Mouse (Mus musculus) hindbrain, postnatal 0 days (tissue): ENCODE data around the gene 3110082J24Rik. TPM values are rescaled to one million over a fixed set of nuclear protein-coding genes. Genes with fewer than 3 reads are reported as not detected.

Experiments used
- ATAC-seq: fragments of 200-750 bp; cut with Nextera tagmentation; 2 replicates; pipeline ENCODE4 v1.8.0; 2017; ENCODE audit warnings: mild to moderate bottlenecking, moderate TSS enrichment, moderate library complexity
- DNase-seq: peaks from one replicate; pipeline ENCODE4 v3.0.0-alpha.2; 2015; ENCODE audit warnings: low spot score
- H3K27ac ChIP-seq: fragments of 300-500 bp; sonication (generic); 2 replicates; pipeline ENCODE4 v1.5.1; 2014; ENCODE audit warnings: mild to moderate bottlenecking
- H3K27me3 ChIP-seq: fragments of 300-500 bp; sonication (generic); 2 replicates; pipeline ENCODE4 v1.6.1; 2014; ENCODE audit warnings: low read length, mixed read lengths; ENCODE audit not compliant: insufficient read depth
- H3K36me3 ChIP-seq: fragments of 300-500 bp; sonication (generic); 2 replicates; pipeline ENCODE4 v1.6.1; 2014; ENCODE audit warnings: low read length, mixed read lengths; ENCODE audit not compliant: insufficient read depth
- H3K4me1 ChIP-seq: fragments of 300-500 bp; sonication (generic); 2 replicates; pipeline ENCODE4 v1.6.1; 2014; ENCODE audit warnings: antibody characterized with exemption, low read length, mixed read lengths; ENCODE audit not compliant: insufficient read depth
- H3K4me2 ChIP-seq: fragments of 300-500 bp; sonication (generic); 2 replicates; pipeline ENCODE4 v1.6.1; 2014; ENCODE audit warnings: low read depth, mild to moderate bottlenecking, low read length, moderate library complexity, mixed read lengths
- H3K4me3 ChIP-seq: fragments of 300-500 bp; sonication (generic); 2 replicates; pipeline ENCODE4 v1.5.1; 2014; ENCODE audit warnings: low read length
- H3K9ac ChIP-seq: fragments of 300-500 bp; sonication (generic); replicated peaks from 2 replicates; pipeline ENCODE4 v1.6.1; 2014; ENCODE audit warnings: mild to moderate bottlenecking, low read length, moderate library complexity, mixed read lengths
- H3K9me3 ChIP-seq: fragments of 300-500 bp; sonication (generic); 2 replicates; pipeline ENCODE4 v1.6.1; 2016; ENCODE audit warnings: low read length, mixed read lengths
- CTCF ChIP-seq: IDR thresholded peaks from 2 replicates; pipeline ENCODE4 v1.5.1; 2016; ENCODE audit warnings: antibody characterized with exemption, control low read depth, low read depth
- WGBS: fragments of 180-500 bp; shearing (Covaris S2); extraction: QIAGEN DNeasy Blood & Tissue Kit; methylation state at CpG from one replicate; pipeline ENCODE4 v1.1.7; 2014; 5-methylcytosine and 5-hydroxymethylcytosine counted together
- polyA plus RNA-seq: library from polyadenylated mRNA; unstranded; fragments of >200 nt; fragmentation: Nextera tagmentation; extraction: Ambion mirVana; gene quantifications from 2 replicates; pipeline ENCODE4 v1.2.1, GENCODE M21; 2015
- total RNA-seq: library from RNA; depleted of rRNA; stranded (reverse); fragments of >200 nt; gene quantifications from 2 replicates; pipeline ENCODE4 v1.2.3, GENCODE M21; 2014

Gene 3110082J24Rik
- total and polyA plus RNA-seq, 2 experiments from 2014 or later: 3.2 to 4.3 TPM

GRCm38 (mm10) chr5:30119163-30119562, 13.3 kb upstream of the 3110082J24Rik start:
- H3K4me2 ChIP-seq: no peak overlapping the region
- no peak for TF ChIP-seq CTCF
- H3K27ac ChIP-seq: no peak overlapping the region
- WGBS: 76% methylated on average over 6 of the region's 6 CpGs
- no peak overlapping the region for H3K4me3 ChIP-seq
- H3K9me3 ChIP-seq: no peaks in the 10 kb centered on the region
- ATAC-seq (no peak), DNase-seq (no peak)
- H3K27me3 ChIP-seq: no peaks in the 10 kb centered on the region
- peaks cover 2% of the 10 kb centered on the region; the same call in 1 of the 2 replicates for H3K4me1 ChIP-seq
- H3K9ac ChIP-seq: no peak overlapping the region
- H3K36me3 ChIP-seq: peaks cover 49% of the 10 kb centered on the region

GRCm38 (mm10) chr5:30118018-30118417, 12.1 kb upstream of the 3110082J24Rik start:
- WGBS: 82% methylated on average over 1 of the region's 1 CpGs
- Histone ChIP-seq H3K36me3 (peaks cover 46% of the 10 kb centered on the region), H3K9me3 (no peaks in the 10 kb centered on the region), H3K9ac (no peak overlapping the region), H3K4me2 (no peak overlapping the region), H3K27me3 (no peaks in the 10 kb centered on the region), H3K4me1 (peaks cover 4% of the 10 kb centered on the region; the same call in 1 of the 2 replicates), H3K27ac (no peak overlapping the region), H3K4me3 (no peak overlapping the region)
- DNase-seq: no peak
- no peak for TF ChIP-seq CTCF
- ATAC-seq: no peak

GRCm38 (mm10) chr5:30115718-30116117, 9.8 kb upstream of the 3110082J24Rik start:
- Histone ChIP-seq H3K36me3 (peaks cover 25% of the 10 kb centered on the region), H3K4me1 (peaks cover 12% of the 10 kb centered on the region), H3K27ac (no peak overlapping the region), H3K9me3 (no peaks in the 10 kb centered on the region), H3K4me2 (no peak overlapping the region), H3K9ac (no peak overlapping the region), H3K27me3 (no peaks in the 10 kb centered on the region), H3K4me3 (no peak overlapping the region)
- TF ChIP-seq CTCF: peak; percentile 43; the same call in 1 of the 2 replicates
- DNase-seq (no peak), ATAC-seq (no peak)
- 51% methylated on average over 10 of the region's 10 CpGs for WGBS

- no peak; the same call in 1 of the 2 replicates for ATAC-seq
These were observed 8.9 kb upstream of the 3110082J24Rik start for GRCm38 (mm10) chr5:30114761-30115140.

GRCm38 (mm10) chr5:30113881-30114760, 8.2 kb upstream of the 3110082J24Rik start:
- H3K9me3 ChIP-seq: no peaks in the 10 kb centered on the region
- H3K27ac ChIP-seq: peak overlapping the region; percentile 69
- H3K4me1 ChIP-seq: peaks cover 21% of the 10 kb centered on the region
- H3K4me3 ChIP-seq: peak overlapping the region; percentile 54
- H3K9ac ChIP-seq: peak overlapping the region; percentile 56
- ATAC-seq (peak; percentile 89), DNase-seq (peak; percentile 94)
- H3K4me2 ChIP-seq: peak overlapping the region; percentile 67
- TF ChIP-seq CTCF: peak; percentile 61
- WGBS: 3% methylated on average over 91 of the region's 103 CpGs
- H3K36me3 ChIP-seq: peaks cover 10% of the 10 kb centered on the region; the same call in 1 of the 2 replicates
- H3K27me3 ChIP-seq: no peaks in the 10 kb centered on the region

More at GRCm38 (mm10) chr5:30114761-30115140, 8.9 kb upstream of the 3110082J24Rik start:
- Histone ChIP-seq H3K27ac (peak overlapping the region; percentile 69; the same call in 1 of the 2 replicates), H3K27me3 (no peaks in the 10 kb centered on the region), H3K9ac (peak overlapping the region; percentile 56), H3K4me3 (peak overlapping the region; percentile 54), H3K4me2 (peak overlapping the region; percentile 67), H3K36me3 (peaks cover 15% of the 10 kb centered on the region), H3K9me3 (no peaks in the 10 kb centered on the region), H3K4me1 (peaks cover 19% of the 10 kb centered on the region)
- no peak for TF ChIP-seq CTCF
- no peak for DNase-seq
- WGBS: 5% methylated on average over 28 of the region's 28 CpGs

GRCm38 (mm10) chr5:30112533-30113068, 6.7 kb upstream of the 3110082J24Rik start:
- Histone ChIP-seq H3K9me3 (no peaks in the 10 kb centered on the region), H3K4me1 (peaks cover 21% of the 10 kb centered on the region), H3K36me3 (0 out of 2 replicates have a peak, but pooled peaks cover 7% of the 10 kb centered on the region), H3K4me3 (no peak overlapping the region), H3K27ac (no peak overlapping the region), H3K27me3 (no peaks in the 10 kb centered on the region), H3K9ac (no peak overlapping the region), H3K4me2 (no peak overlapping the region)
- 82% methylated on average over 3 of the region's 3 CpGs for WGBS
- peak; percentile 47 for TF ChIP-seq CTCF
- ATAC-seq (no peak), DNase-seq (no peak)
